Mouse (Mus musculus) brain, embryonic 14.5 days (tissue): Measurements from ENCODE around the gene C2cd2l.

ENCODE experiments used
- CTCF ChIP-seq: fragments of 200-500 bp; IDR thresholded peaks from 2 replicates; pipeline ENCODE4 v1.5.1; 2012; ENCODE audit warnings: inconsistent platforms, mild to moderate bottlenecking, moderate library complexity, borderline replicate concordance; ENCODE audit not compliant: insufficient read depth, insufficient read length; ENCODE audit errors: extremely low read depth
- POLR2A ChIP-seq: fragments of 200-500 bp; IDR thresholded peaks from 2 replicates; pipeline ENCODE4 v1.6.1; 2012; ENCODE audit warnings: mild to moderate bottlenecking, inconsistent platforms, borderline replicate concordance; ENCODE audit not compliant: poor library complexity, insufficient read depth, insufficient read length, severe bottlenecking; ENCODE audit errors: extremely low read depth

DNA sequence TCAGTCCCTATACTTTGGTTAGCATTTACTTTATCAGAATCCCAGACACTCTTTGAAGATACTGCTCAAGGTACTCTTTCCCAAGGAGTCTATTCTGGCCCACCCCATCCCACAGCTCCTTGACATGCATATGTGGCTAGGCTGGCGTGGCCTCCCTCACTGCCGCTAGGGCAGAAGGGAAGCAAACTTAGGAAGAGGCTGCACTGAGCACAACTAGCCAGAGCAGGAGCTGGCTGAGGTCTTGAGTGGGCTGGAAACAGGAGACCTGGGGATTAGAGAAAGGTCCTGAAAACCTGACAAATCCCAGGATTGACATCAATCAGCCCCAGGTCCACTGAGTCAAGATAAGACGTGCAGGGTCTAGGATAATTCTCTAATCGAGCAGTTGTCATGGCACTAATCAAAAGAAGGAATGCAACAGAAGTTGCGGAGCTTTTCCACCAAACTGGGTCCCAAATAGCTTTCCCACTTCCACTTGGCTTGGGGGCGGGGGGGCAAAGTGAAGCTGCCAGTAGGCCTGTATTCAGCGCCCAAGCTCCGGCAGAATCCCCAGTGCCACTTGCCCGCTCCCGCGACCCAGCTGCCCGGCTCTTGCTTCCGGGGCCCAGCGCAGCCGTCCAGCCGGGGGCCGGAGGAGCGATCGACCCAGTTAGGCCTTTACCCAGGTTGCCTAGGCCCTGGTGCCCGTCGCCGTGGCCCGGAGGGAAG, 52.6 kb downstream of the C2cd2l start:
- TF ChIP-seq CTCF = no peak
- TF ChIP-seq POLR2A = no peak
